Mouse (Mus musculus) myocyte (in vitro differentiated cells): Measurements from ENCODE around the gene Atrnl1.

Source experiments
- CEBPB ChIP-seq: IDR thresholded peaks from 2 replicates; pipeline ENCODE4 v1.6.1; 2011; ENCODE audit warnings: mild to moderate bottlenecking, moderate library complexity; ENCODE audit not compliant: poor library complexity, insufficient read depth, severe bottlenecking
- E2F4 ChIP-seq: IDR thresholded peaks from one replicate; pipeline ENCODE4 v1.6.1; 2011; ENCODE audit warnings: mild to moderate bottlenecking, control low read depth, moderate library complexity; ENCODE audit not compliant: insufficient read depth
- MAX ChIP-seq: IDR thresholded peaks from one replicate; pipeline ENCODE4 v1.6.1; 2011; ENCODE audit warnings: low read depth, mild to moderate bottlenecking, control low read depth
- MYOD1 ChIP-seq, 3 experiments: IDR thresholded peaks; one replicate each; pipeline ENCODE4 v1.6.1; 2011; ENCODE audit warnings: control low read depth in 2 of 3, low read depth in 2 of 3, mild to moderate bottlenecking in 2 of 3, moderate library complexity in 1 of 3; ENCODE audit not compliant: insufficient read length in 2 of 3, control insufficient read depth in 1 of 3
- MYOG ChIP-seq, 3 experiments: IDR thresholded peaks; one replicate each; pipeline ENCODE4 v1.6.1; 2011; ENCODE audit warnings: control low read depth in 2 of 3, low read depth in 2 of 3, mild to moderate bottlenecking in 2 of 3; ENCODE audit not compliant: insufficient read length in 2 of 3, control insufficient read depth in 1 of 3, insufficient read depth in 1 of 3
- POLR2A ChIP-seq: IDR thresholded peaks from one replicate; pipeline ENCODE4 v1.6.1; 2011; ENCODE audit warnings: low read depth, mild to moderate bottlenecking, control low read depth, moderate library complexity; ENCODE audit not compliant: insufficient read length
- POLR2AphosphoS2 ChIP-seq: IDR thresholded peaks from one replicate; pipeline ENCODE4 v1.6.1; 2011; ENCODE audit warnings: low read depth, control low read depth; ENCODE audit not compliant: insufficient read length
- REST ChIP-seq: IDR thresholded peaks from one replicate; pipeline ENCODE4 v1.6.1; 2011; ENCODE audit warnings: mild to moderate bottlenecking, control low read depth, moderate library complexity; ENCODE audit not compliant: insufficient read depth, insufficient read length
- SRF ChIP-seq: IDR thresholded peaks from one replicate; pipeline ENCODE4 v1.6.1; 2011; ENCODE audit warnings: low read depth; ENCODE audit not compliant: control insufficient read depth, insufficient read length
- TCF12 ChIP-seq: IDR thresholded peaks from one replicate; pipeline ENCODE4 v1.6.1; 2011; ENCODE audit warnings: mild to moderate bottlenecking, control low read depth; ENCODE audit not compliant: poor library complexity, insufficient read depth, severe bottlenecking
- TCF3 ChIP-seq: IDR thresholded peaks from one replicate; pipeline ENCODE4 v1.6.1; 2011; ENCODE audit warnings: low read depth, control low read depth; ENCODE audit not compliant: insufficient read length
- USF1 ChIP-seq: IDR thresholded peaks from one replicate; pipeline ENCODE4 v1.6.1; 2011; ENCODE audit warnings: low read depth, mild to moderate bottlenecking, control low read depth, moderate library complexity

DNA sequence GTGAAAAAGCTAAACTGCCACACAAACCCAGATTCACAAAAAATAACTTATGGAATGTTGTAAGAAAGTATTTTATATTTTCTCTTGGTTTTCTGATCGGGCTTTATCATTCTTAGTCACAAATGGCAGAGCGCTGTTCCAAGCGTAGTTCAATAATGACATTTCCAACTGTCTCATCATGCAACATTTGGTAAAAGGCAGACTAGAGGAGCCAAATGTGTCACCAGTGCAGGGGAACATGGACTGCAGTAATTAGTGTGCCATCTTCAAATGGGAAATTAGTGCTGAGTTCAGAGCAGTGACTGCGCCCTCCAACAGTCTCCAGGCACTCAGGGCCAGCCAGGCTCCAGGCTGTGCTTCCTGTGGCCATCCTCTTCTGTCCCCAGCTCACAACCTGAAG, 320.8 kb downstream of the Atrnl1 start:
- TF ChIP-seq MYOD1 (IDR thresholded peaks at IDR 0.05; ENCODE audit: control insufficient read depth in 1 of 3, insufficient read length in 2 of 3, low read depth in 2 of 3) (no peak), POLR2A (no peak), POLR2AphosphoS2 (no peak), E2F4 (no peak), MAX (no peak), TCF12 (no peak), USF1 (no peak), CEBPB (no peak), REST (no peak), MYOG (IDR thresholded peaks at IDR 0.05; ENCODE audit: control insufficient read depth in 1 of 3, insufficient read depth in 1 of 3, insufficient read length in 2 of 3, low read depth in 2 of 3) (no peak), TCF3 (no peak), SRF (no peak)
